Mouse (Mus musculus) kidney, postnatal 36 days (tissue): ENCODE results near the gene Arhgef10l.

Experiments
- DNase-seq, 2 experiments: peaks; one replicate each; pipeline ENCODE4 v3.0.0; 2021 to 2022; ENCODE audit warnings: mixed read lengths in 2 of 2

Gene Arhgef10l

DNA sequence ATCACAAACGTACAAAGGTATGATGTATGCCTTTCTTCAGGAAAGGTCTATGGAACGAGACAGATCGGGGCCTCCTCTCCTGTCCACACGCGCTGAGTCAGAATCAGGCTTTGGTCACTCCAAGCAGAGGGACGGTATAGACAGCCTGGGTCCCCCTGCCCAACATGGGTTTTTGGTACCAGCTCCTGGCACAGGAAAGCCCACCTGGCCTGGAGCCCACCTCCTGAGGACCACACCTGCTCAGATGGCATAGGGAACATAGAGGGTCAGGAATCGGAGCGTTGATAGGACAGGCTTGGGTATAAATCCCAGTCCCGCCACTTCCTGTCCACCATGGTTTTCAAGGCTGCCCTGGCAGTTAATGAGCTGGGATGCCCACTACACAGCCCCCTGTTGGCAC lies 145.1 kb downstream of the Arhgef10l start:
- no peak for DNase-seq

DNA sequence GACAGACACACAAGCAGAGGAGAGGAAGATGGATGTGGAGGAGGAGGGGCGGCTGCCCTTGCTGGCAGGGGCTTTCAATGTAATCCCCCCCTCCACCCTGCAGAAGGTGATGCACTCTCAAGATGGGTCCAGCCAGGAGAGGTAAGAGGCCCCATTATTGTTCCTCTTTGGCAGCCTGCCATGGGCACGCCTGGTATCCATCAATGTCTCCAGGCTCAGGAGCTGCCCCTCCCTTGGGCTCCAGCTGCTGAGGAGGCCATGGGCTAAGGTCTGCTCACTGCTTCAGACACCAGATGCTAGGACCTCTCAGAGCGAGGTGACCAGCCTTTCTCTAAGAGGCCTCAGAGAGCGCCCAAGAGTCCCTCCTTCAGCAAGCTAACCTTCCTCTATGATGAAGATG lies 152.0 kb downstream of the Arhgef10l start:
- DNase-seq = no peak

- DNase-seq = peak; percentile 52 to 53
Measured at GRCm38 (mm10) chr4:140509856-140510255, 156.0 kb downstream of the Arhgef10l start.

GRCm38 (mm10) chr4:140507172-140507714 lies 158.6 kb downstream of the Arhgef10l start:
- peak in 1 of 2 experiments; percentile 54 for DNase-seq

DNA sequence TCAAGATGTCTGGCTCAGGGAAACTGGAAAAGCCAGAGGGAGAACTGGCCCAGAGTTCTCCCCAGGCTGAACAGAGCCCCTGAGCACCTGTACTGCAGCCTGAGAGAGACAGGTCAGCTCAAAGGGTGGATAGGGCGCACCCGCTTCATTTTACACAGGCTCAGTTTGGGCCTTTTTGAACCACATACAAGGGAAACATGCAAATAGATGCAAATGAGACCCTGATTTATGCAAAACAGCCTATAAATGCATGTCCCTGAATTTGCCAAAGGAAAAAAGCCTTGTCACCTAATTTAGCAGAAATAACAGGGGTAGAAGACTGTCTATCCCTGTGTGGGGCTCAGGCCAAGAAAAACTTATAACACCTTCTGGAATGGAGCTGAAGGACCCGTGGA lies 160.2 kb downstream of the Arhgef10l start:
- no peak for DNase-seq

GRCm38 (mm10) chr4:140504921-140505607 lies 160.7 kb downstream of the Arhgef10l start:
- no peak for DNase-seq

DNA sequence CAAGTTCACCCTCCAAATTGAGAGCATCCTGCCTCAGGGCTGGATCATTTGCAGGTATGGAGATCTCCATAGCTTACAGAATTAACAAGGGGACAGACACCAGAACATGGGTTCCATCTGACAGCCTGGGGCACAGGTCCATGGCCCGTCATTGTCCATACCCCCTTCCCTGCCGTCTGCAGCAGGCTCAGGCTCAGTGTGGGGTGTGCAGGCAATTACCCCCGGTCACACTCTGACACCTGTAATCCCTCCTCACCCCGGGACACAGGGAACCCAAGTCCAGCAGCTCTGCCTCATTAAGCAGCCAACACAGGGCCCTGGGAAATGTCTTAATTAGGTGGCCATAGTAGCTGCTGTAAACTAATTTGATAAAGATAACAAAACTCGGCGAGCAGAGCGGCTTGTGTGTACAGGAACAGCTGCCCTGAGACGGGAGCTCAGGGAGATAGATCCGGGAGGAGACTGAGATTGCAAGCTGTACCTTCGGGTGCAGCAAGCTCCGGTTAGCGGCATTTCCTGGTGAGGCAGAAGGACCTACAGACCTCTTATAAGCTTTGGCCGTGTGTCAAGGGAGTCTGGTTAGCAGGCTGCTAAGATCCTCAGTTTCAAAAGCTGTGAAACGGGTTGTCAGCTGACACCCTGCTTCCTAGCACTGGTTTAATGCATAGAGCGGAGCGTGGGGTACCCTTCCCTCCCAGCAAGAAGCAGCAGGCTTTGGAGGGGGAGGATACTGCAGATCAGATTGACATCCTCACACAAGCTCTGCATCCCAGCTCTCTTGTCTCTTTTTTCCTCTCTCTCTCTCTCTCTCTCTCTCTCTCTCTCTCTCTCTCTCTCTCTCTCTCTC lies 161.5 kb downstream of the Arhgef10l start:
- no peak for DNase-seq

- DNase-seq = no peak
Measured at GRCm38 (mm10) chr4:140500766-140501165, 165.0 kb downstream of the Arhgef10l start.

DNA sequence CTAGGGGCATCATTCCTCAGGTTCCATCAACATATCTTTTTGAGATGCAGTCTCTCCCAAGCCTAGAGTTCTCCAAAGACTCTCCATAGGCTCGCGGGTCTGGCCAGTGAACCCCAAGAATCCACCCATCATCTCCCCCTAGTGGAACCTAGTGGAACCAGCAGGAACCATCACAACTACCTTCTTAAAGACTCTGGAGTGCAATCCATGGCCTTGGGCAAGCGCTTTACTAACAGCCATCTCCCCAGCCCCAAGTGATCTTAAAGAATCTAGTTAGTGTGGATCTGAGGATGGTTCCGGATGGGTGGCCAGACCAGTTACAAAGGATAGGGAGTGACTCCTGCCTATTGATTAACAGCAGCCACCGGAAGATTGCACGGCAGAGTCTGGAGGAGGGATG lies 166.2 kb downstream of the Arhgef10l start:
- DNase-seq = no peak

GRCm38 (mm10) chr4:140497169-140497568 lies 168.6 kb downstream of the Arhgef10l start:
- no peak for DNase-seq

DNA sequence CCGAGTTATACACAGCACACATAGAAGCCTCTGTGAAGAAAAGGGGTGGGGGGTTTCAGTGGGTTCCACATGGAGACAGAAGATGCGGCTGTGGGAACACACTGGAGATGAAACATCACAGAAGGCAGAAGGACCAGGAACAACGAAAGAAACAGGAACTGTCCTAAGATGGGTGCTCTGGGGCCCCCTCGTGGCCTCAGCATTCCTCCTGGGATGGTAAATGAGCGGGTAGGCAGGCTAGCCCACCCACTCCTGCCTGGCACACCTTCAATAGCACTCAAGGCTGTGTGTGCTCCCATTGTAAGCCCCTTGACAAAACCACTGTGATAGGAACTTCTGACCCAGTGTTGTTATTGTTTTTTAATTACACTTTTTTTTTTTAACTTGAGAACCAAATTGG lies 174.3 kb downstream of the Arhgef10l start:
- DNase-seq = no peak

DNA sequence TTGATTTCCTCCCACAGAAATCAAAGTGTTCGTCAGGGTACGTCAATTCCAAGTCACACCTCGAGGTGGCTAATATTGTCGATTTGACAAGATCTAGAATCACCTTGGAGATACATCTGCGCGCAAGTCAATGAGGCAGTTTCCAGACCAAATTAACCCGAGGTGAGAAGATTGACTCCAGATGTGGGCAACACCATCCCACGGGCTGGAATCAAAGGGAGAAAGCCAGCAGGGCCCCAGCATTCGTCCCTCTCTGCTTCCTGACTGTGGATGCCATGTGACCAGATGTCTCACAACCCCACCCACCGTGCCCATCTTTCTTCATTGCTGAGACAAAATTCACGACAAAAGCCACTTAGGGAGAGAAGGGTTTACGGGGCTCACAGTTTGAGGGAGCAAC lies 180.4 kb downstream of the Arhgef10l start:
- no peak for DNase-seq

DNA sequence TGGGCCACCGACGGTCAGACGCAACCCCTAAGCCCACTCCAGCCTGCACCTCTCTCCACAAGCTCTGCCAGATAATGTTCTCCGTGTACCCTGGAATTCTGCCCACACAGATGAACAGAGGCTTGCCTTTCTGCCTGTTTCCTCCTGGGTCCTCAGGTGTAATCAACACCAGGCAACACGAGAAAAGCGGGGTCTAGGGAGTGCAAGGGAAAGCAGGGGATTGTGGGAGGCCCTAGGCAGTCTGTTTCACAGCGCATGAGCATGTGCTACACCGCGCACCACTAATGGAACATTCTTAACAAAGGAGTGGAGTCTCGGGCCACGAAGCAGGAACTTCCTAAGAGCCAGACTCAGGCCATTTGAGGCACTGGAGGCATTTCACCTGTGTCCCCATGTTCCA lies 182.7 kb downstream of the Arhgef10l start:
- no peak for DNase-seq

DNA sequence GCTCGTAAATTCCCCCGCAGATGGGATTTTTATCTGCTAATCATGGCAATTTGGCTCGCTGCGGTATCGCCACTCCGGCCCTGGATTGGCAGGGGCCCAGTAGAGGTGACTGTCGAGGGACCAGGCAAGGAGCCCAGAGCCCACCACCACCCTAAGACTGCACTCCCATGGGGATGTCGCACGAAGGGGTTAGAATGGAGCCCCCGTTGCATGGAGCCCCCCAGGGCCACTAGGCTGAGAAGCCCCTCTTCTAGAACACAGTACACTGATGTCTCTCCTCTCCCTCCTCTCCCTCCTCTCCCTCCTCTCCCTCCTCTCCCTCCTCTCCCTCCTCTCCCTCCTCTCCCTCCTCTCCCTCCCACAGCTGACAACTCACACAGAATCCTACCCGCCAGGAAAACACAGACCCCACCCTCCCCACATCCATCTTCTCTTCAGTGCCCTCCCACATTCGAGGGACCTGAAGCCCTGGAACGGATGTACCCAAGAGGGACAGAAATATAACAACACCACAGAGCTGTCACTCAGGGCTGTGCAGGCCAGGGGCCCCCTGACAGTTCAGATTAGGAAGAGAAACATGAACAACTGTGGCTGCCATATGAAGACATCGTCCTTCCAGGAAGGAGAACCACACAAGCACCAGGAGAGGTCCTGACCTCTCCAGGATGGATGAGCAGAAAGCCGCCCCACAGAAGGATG lies 185.3 kb downstream of the Arhgef10l start:
- DNase-seq = no peak

DNA sequence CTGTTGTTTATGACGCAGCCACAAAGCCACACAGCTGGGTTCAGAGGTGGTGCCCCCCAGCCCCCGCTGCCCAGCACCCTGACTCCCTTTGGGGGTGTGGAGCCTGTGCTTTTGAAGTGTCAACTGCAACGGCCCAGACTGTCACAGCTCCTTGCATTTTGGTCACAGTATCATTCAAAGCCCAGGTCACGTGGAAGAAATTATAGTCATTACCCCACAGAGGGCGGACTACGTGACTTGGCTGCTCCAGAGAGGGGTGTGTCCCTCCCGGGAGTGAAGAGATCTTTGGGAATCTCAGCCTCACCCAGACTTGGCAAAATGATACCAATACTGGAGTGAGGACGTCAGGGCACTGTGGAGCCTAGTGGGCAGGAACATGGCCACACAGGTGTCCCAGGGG lies 190.6 kb downstream of the Arhgef10l start:
- DNase-seq = no peak

DNA sequence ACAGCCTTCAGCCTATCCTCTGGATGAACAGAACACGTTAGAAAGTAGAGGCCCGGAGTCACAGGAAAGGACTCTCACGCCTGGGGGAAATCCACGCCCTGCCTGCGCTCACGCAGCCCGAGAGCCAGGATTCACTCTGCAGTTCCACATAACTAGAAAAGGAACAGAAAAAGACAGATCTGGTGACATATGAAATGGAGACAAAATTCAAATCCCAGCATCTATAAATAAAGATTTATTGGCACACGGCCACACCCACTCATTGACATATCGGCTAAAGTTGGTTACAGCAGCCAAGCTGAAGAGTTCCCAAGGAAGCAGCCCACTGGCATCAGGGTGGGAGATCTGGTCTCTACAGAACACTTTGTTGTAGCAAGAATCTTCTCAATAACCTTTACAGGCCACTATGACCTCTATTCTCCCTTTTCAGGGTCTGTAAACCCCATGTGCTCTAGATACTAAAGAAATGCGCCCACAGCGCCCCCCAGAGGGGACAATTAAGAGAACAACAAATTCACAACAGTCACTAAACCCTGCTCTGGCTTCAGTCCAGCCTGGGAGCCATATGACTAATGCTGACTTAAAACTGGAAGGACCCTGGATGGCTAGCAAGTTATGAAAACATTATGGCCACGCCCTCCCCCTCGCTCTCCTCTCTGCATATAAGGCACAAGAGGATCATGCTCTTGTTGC lies 195.9 kb downstream of the Arhgef10l start:
- peak in 1 of 2 experiments; percentile 18 for DNase-seq

GRCm38 (mm10) chr4:140467254-140467791 lies 198.5 kb downstream of the Arhgef10l start:
- DNase-seq = no peak
